Mouse (Mus musculus) liver, adult 2 months (tissue): Measurements from ENCODE around the gene Apoo. TPM values are rescaled to one million over a fixed set of nuclear protein-coding genes. Genes with fewer than 3 reads are reported as not detected.
"Not testable (repeated sequence)": the region's sequence is repeated elsewhere in the genome, so short reads cannot be mapped to it uniquely, and the experiment has no call there.

Experiments used
- DNase-seq: peaks from one replicate; pipeline ENCODE4 v3.0.0-alpha.2; 2011; ENCODE audit warnings: low read depth, low spot score; ENCODE audit errors: extremely low read depth
- H3K27ac ChIP-seq: fragments of 200-500 bp; replicated peaks from 2 replicates; pipeline ENCODE4 v1.5.1; 2012; ENCODE audit warnings: low read depth, mild to moderate bottlenecking, control low read depth, inconsistent platforms, low read length; ENCODE audit not compliant: insufficient read depth
- H3K27me3 ChIP-seq: fragments of 200-500 bp; 2 replicates; pipeline ENCODE4 v1.6.1; 2012; ENCODE audit warnings: mild to moderate bottlenecking, moderate library complexity, low read length, inconsistent platforms; ENCODE audit not compliant: control insufficient read depth, insufficient read depth
- H3K36me3 ChIP-seq: fragments of 200-500 bp; 2 replicates; pipeline ENCODE4 v1.6.1; 2012; ENCODE audit warnings: low read length, inconsistent platforms; ENCODE audit not compliant: control insufficient read depth, insufficient read depth
- H3K4me1 ChIP-seq: fragments of 200-500 bp; 2 replicates; pipeline ENCODE4 v1.6.1; 2011; ENCODE audit warnings: low read length; ENCODE audit not compliant: control insufficient read depth, insufficient read depth
- H3K4me3 ChIP-seq: fragments of 200-500 bp; 2 replicates; pipeline ENCODE4 v1.5.1; 2011; ENCODE audit warnings: low read depth, mild to moderate bottlenecking, control low read depth, low read length, moderate library complexity; ENCODE audit not compliant: insufficient read depth
- H3K79me2 ChIP-seq: fragments of 200-500 bp; 2 replicates; pipeline ENCODE4 v1.6.1; 2012; ENCODE audit warnings: inconsistent platforms, mild to moderate bottlenecking, low read length, moderate library complexity; ENCODE audit not compliant: control insufficient read depth, insufficient read depth
- H3K9ac ChIP-seq: fragments of 200-500 bp; 2 replicates; pipeline ENCODE4 v1.6.1; 2012; ENCODE audit warnings: low read depth, mild to moderate bottlenecking, control low read depth, inconsistent platforms, low read length
- CTCF ChIP-seq: fragments of 200-500 bp; IDR thresholded peaks from 2 replicates; pipeline ENCODE4 v1.5.1; 2011; ENCODE audit warnings: low read depth, low read length, control low read depth
- POLR2A ChIP-seq: fragments of 200-500 bp; IDR thresholded peaks from 2 replicates; pipeline ENCODE4 v1.6.1; 2011; ENCODE audit warnings: low read length, control low read depth; ENCODE audit not compliant: insufficient read depth; ENCODE audit errors: extremely low read depth
- WGBS: fragments of 180-500 bp; shearing (Covaris S2); methylation state at CpG from one replicate; pipeline ENCODE4 v1.1.7; 2018; 5-methylcytosine and 5-hydroxymethylcytosine counted together
- polyA plus RNA-seq: library from polyadenylated mRNA; depleted of rRNA; stranded (reverse); fragments of >200 nt; gene quantifications from 2 replicates; pipeline ENCODE4 v1.2.3, GENCODE M21; 2012
- total RNA-seq: library from RNA; depleted of rRNA; stranded (reverse); fragments of >200 nt; gene quantifications from 2 replicates; pipeline ENCODE4 v1.2.3, GENCODE M21; 2014

Apoo gene
- total and polyA plus RNA-seq, 2 experiments = 5.3 to 38.6 TPM

DNA sequence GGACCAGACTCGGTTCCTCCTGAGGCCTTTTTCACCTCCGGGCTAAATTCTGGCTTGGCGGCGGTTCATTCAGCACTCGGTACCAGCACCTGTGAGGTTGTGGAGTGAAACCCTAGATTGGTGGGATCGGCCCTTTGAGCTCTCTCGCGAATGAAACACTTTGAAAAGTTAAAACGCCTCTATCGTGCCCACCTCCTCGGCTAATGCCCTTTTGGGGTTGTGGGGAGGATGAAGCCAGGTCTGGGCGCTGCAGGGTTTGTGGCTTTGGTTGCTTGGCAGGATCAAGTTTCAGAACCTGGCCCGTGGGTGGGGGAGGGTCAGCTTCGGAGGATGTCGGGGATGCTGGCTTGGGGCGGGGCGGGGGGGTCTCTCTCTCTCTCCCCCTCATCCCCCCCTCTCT is 331 bp downstream of the Apoo start:
- Histone ChIP-seq H3K36me3 (no peaks in the 10 kb centered on the region), H3K27me3 (peaks cover 2% of the 10 kb centered on the region; the same call in 1 of the 2 replicates), H3K27ac (peak overlapping the region; percentile 94), H3K4me1 (no peaks in the 10 kb centered on the region), H3K9ac (peak overlapping the region; percentile 85), H3K79me2 (peaks cover 2% of the 10 kb centered on the region; the same call in 1 of the 2 replicates), H3K4me3 (peak overlapping the region; percentile 90)
- WGBS = 1% methylated on average over 17 of the region's 17 CpGs
- no peak for DNase-seq
- TF ChIP-seq CTCF = no peak
- TF ChIP-seq POLR2A = no peak

DNA sequence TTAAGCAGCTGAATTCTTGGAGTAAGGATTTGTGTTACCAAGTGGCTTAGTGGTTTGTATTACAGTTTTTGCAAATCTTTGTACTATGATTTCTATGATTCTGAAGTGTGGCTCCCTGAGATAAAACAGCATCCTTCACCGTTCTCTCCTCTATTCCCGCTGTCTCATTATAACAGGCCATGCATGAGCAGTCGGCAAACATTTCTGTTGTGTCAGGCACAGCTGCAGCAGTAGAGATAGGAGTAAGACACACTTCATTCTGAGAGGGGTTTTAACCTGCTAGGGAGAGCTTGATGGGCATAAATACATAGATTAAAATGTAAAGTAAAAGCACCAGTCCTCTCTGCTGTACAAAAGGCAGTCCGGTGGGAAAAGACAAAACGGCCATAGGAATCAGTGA is 11.8 kb downstream of the Apoo start:
- Histone ChIP-seq H3K4me1 (no peaks in the 10 kb centered on the region), H3K36me3 (peaks cover 5% of the 10 kb centered on the region), H3K4me3 (no peak overlapping the region), H3K9ac (no peak overlapping the region), H3K79me2 (no peaks in the 10 kb centered on the region; the same call in 1 of the 2 replicates), H3K27me3 (no peaks in the 10 kb centered on the region), H3K27ac (no peak overlapping the region)
- no peak for TF ChIP-seq POLR2A
- no peak for TF ChIP-seq CTCF
- no peak for DNase-seq
- 95% methylated on average over 5 of the region's 5 CpGs for WGBS

DNA sequence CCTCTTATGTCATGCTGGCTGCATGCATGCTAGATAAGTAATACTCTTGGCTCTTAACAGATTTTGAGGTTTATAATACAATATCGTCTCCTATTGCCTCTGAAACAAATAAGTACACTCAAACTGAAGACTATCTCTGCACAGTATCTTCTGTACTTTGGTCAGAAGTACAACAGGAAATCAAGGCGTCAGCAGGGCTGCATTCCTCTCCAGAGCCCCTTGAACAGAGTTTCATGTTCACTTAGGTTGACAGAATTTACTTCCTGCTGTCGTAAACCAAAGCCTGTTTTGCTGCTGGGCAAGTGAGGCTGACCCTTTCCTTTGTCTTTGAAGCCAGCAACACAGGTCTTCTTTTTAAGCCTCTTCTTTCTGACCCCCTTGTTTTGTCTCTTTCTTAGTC is 42.1 kb downstream of the Apoo start:
- no peak for DNase-seq
- Histone ChIP-seq H3K4me1 (no peaks in the 10 kb centered on the region), H3K27me3 (no peaks in the 10 kb centered on the region), H3K36me3 (no peaks in the 10 kb centered on the region), H3K9ac (no peak overlapping the region), H3K79me2 (no peaks in the 10 kb centered on the region), H3K27ac (no peak overlapping the region), H3K4me3 (no peak overlapping the region)
- 69% methylated on average over 3 of the region's 3 CpGs for WGBS
- TF ChIP-seq POLR2A = no peak
- TF ChIP-seq CTCF = no peak

DNA sequence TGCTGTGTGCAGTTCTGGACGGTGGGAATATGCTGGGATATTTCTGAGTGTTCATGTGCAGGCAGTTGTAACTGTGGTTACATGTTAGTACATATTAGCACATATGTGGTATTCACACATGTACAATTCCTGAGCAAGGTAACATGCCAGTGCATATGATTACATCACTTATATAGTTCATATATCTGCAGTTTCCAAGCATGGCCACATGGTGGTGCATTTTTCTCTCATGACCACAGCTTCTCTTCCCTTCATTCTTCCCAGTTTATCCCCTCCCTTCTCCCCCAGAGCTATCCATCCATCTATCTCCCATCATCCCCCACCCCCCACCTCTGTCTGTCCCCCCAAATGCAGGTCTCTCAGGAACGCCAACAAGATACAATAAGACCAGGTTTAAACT is 53.3 kb downstream of the Apoo start:
- H3K79me2 ChIP-seq = no peaks in the 10 kb centered on the region
- no peak overlapping the region for H3K27ac ChIP-seq
- 94% methylated on average over 2 of the region's 2 CpGs for WGBS
- no peak for TF ChIP-seq CTCF
- no peak for TF ChIP-seq POLR2A
- H3K4me1 ChIP-seq = no peaks in the 10 kb centered on the region
- peaks cover 3% of the 10 kb centered on the region for H3K36me3 ChIP-seq
- no peaks in the 10 kb centered on the region for H3K27me3 ChIP-seq
- no peak overlapping the region for H3K4me3 ChIP-seq
- DNase-seq = no peak
- no peak overlapping the region for H3K9ac ChIP-seq

DNA sequence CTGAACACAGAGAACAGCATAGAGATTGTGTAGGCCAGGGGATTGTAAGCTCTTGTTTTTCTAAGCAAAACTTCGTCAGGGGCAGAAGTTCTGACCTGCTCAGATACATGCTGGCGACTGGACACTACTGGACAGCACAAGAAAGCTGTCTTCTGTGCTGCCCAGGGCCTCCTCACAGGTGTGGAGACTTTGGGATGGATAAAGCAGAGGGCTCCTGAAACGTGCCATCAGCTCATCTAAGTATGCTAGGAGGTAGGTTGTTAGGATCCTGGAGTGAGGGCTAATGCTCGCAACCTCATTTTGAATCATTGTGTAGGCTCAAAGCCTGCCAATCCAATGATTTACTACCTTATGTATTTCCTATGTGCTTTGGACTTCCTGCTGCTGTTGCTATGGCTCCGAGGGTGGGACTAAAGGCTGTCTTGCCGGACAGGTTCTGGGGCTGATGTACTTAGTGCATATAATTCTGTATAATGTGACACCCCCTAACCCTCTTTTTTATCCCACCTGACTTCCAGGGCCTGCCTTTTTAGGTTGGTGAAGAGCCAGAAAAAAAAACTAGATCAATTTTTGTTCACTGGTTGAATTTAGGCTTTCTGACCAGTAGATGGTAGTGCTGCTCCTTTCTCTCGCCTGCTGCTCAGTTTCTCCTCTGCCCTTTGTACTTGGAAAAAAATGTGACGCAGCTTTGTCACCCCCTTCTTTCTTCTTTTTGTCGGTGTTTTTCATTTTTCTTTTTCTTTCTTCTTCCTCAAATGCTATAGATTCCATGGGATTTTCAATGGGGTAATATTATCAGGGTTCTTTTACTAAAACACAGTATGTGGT is 64.8 kb downstream of the Apoo start:
- 37% methylated on average over 9 of the region's 9 CpGs for WGBS
- Histone ChIP-seq H3K27ac (no peak overlapping the region), H3K4me1 (no peaks in the 10 kb centered on the region), H3K79me2 (no peaks in the 10 kb centered on the region), H3K9ac (no peak overlapping the region), H3K36me3 (no peaks in the 10 kb centered on the region), H3K4me3 (no peak overlapping the region), H3K27me3 (no peaks in the 10 kb centered on the region)
- TF ChIP-seq POLR2A (no peak), CTCF (0 out of 2 replicates have a peak, but pooled peaks have one; percentile 12)
- peak; percentile 46 for DNase-seq

DNA sequence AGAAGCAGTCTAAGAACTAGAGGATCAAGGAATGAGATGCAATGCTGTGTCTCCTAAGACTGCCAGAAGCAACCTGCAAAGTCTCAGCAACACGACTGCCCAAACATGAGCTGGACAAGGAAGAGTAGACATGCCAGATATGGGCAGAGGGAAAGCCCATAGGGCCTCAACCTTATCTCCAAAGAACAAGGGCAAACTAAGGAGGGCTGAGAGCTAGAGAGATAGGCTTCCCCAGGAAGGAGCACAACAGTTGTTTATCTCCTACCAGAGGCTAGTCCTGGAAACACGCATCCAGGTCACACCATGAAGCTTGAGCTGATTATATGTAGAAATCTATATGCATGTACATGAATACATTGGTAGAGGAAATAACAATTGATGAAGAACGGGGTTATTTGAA is 78.5 kb downstream of the Apoo start:
- WGBS = no CpG with 5 or more reads among the region's 3 CpGs
- H3K4me1 ChIP-seq, H3K79me2 ChIP-seq, H3K9ac ChIP-seq, H3K4me3 ChIP-seq, H3K27ac ChIP-seq, H3K36me3 ChIP-seq, DNase-seq, H3K27me3 ChIP-seq: not testable (repeated sequence)

DNA sequence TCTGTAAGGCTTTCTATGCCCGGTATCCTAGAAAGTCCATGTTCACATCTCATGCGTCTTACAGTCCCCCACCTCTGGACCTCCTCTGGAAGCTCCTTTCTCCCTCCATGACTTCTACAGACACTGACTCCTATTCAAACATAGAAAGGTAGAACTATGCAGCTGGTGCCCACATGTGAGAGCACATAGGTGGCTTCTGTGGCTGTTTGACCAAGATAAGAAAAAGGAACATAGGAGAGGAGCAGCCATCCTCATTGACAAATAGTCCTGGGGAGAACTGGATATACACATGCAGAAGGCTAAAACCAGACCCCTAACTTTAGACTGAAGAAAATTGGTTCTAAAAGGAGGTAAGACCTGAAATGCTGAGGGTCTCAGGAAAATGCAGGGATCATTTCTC is 79.1 kb downstream of the Apoo start:
- H3K27me3 ChIP-seq, H3K4me1 ChIP-seq, H3K4me3 ChIP-seq, DNase-seq, H3K9ac ChIP-seq, H3K79me2 ChIP-seq, H3K36me3 ChIP-seq, H3K27ac ChIP-seq: not testable (repeated sequence)
- WGBS = 96% methylated on average over 2 of the region's 2 CpGs

DNA sequence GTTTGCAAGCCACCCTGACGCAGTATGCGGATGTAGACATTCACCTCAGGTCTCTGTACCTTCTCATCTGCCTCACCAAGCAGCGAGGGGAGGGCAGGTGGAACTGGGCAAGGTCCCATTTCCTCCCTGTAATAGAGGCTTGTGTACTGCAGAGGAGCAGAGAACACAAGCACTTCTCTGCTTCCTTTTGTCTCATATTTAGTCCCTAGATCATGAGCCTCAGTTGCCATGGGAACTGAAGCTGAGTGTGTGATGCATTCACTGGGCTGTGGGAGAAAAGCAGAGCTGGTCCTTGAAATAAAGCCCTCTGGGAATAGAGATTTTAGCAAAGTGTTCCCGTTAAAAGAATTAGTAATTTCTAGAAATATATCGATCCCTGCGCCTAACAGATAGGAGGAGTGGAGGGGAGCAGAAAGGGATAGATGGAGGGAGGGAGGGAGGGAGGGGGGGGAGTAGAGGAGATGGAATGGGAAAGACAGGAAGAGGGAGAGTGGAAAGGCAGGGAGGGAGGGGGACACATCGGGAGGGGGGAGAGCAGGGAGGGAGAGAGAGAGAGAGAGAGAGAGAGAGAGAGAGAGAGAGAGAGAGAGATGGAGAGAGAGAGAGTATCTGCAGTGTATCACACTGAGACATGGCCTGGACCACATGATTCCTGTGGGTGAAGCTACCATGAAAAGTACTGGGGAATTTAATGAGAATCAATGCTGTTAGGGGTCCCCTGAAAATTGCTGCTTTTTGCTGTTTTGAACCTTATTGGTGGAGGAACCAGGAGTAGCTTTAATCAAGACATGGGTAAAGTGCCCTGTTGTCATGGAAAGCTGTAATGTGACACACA is 83.3 kb downstream of the Apoo start:
- not testable (repeated sequence) for H3K27ac ChIP-seq, H3K27me3 ChIP-seq, H3K4me1 ChIP-seq, H3K79me2 ChIP-seq, H3K4me3 ChIP-seq, DNase-seq, H3K36me3 ChIP-seq, H3K9ac ChIP-seq
- WGBS = no CpG with 5 or more reads among the region's 7 CpGs
